Mouse (Mus musculus) gastrocnemius, postnatal 10 days (tissue): Measurements from ENCODE around the gene Tnip2. TPM values are rescaled to one million over a fixed set of nuclear protein-coding genes. Genes with fewer than 3 reads are reported as not detected.

Experiments
- DNase-seq: peaks from one replicate; pipeline ENCODE4 v3.0.0; 2021; ENCODE audit warnings: mixed read lengths
- total RNA-seq, 2 experiments: library from RNA; stranded (reverse); gene quantifications; 2 replicates each; pipeline ENCODE4 v1.2.3; 2021

The Tnip2 gene
- total RNA-seq, 2 experiments from 2014 or later: 3.3 to 6.0 TPM

GRCm38 (mm10) chr5:34458994-34459393 lies 54.8 kb downstream of the Tnip2 start:
- no peak for DNase-seq

GRCm38 (mm10) chr5:34446207-34446606 lies 67.6 kb downstream of the Tnip2 start:
- no peak for DNase-seq

Other genes starting within 250 kb of the Tnip2 start
- gene Zfyve28, start 225.5 kb downstream of the Tnip2 start, total RNA-seq: 1 to 10 TPM; 1.1 to 1.5 TPM
- gene Cfap99, start 225.4 kb downstream of the Tnip2 start, total RNA-seq: under 1 TPM in 1 of 2 experiments, not detected in 1; 0.12 TPM
- gene Rnf4, start 177.7 kb downstream of the Tnip2 start, total RNA-seq: 10 to 100 TPM; 38.8 to 42.8 TPM
- gene Fam193a, start 144.1 kb downstream of the Tnip2 start, total RNA-seq: 10 to 100 TPM; 19.6 to 26.6 TPM
- gene Sh3bp2, start 11.8 kb upstream of the Tnip2 start, total RNA-seq: 1 to 10 TPM; 3.3 to 6.2 TPM
- 100 to 1,000 TPM in 1 of 2 experiments, 10 to 100 TPM in 1; 92.4 to 125 TPM for gene Add1, start 59.7 kb upstream of the Tnip2 start, total RNA-seq
- gene Mfsd10, start 123.2 kb upstream of the Tnip2 start, total RNA-seq: 10 to 100 TPM; 15.0 to 17.5 TPM
- gene Nop14, start 146.2 kb upstream of the Tnip2 start, total RNA-seq: 10 to 100 TPM; 11.0 to 14.4 TPM
- 1 to 10 TPM; 1.4 to 1.5 TPM for gene Grk4, start 146.4 kb upstream of the Tnip2 start, total RNA-seq
- 10 to 100 TPM in 1 of 2 experiments, 1 to 10 TPM in 1; 9.9 to 14.1 TPM for gene Htt, start 247.7 kb upstream of the Tnip2 start, total RNA-seq